Mouse (Mus musculus) forebrain, postnatal 0 days (tissue): ENCODE results near the gene Bglap. TPM values are rescaled to one million over a fixed set of nuclear protein-coding genes. Genes with fewer than 3 reads are reported as not detected.
A peak's percentile ranks its signal among the peaks of the same experiment; 100 is the strongest.

Source experiments
- ATAC-seq: fragments of 200-750 bp; cut with Nextera tagmentation; 2 replicates; pipeline ENCODE4 v1.8.0; 2017; ENCODE audit warnings: mild to moderate bottlenecking, moderate library complexity
- DNase-seq: peaks from one replicate; pipeline ENCODE4 v3.0.0-alpha.2; 2015
- H3K27ac ChIP-seq: fragments of 300-500 bp; sonication (generic); 2 replicates; pipeline ENCODE4 v1.5.1; 2014; ENCODE audit warnings: low read depth, mild to moderate bottlenecking, antibody characterized with exemption, low read length, moderate library complexity, mixed read lengths
- H3K27me3 ChIP-seq: fragments of 300-500 bp; sonication (generic); 2 replicates; pipeline ENCODE4 v1.6.1; 2014; ENCODE audit warnings: mild to moderate bottlenecking, low read length, mixed read lengths; ENCODE audit not compliant: insufficient read depth
- H3K36me3 ChIP-seq: fragments of 300-500 bp; sonication (generic); 2 replicates; pipeline ENCODE4 v1.6.1; 2014; ENCODE audit warnings: mild to moderate bottlenecking, moderate library complexity; ENCODE audit not compliant: insufficient read depth
- H3K4me1 ChIP-seq: fragments of 300-500 bp; sonication (generic); 2 replicates; pipeline ENCODE4 v1.6.1; 2014; ENCODE audit warnings: antibody characterized with exemption; ENCODE audit not compliant: insufficient read depth
- H3K4me2 ChIP-seq: fragments of 300-500 bp; sonication (generic); 2 replicates; pipeline ENCODE4 v1.6.1; 2014; ENCODE audit warnings: low read depth, mild to moderate bottlenecking, moderate library complexity
- H3K4me3 ChIP-seq: fragments of 300-500 bp; sonication (generic); 2 replicates; pipeline ENCODE4 v1.5.1; 2014; ENCODE audit warnings: low read depth, low read length, mixed read lengths
- H3K9ac ChIP-seq: fragments of 300-500 bp; sonication (generic); 2 replicates; pipeline ENCODE4 v1.6.1; 2014; ENCODE audit warnings: mild to moderate bottlenecking
- H3K9me3 ChIP-seq: fragments of 300-500 bp; sonication (generic); 2 replicates; pipeline ENCODE4 v1.6.1; 2016; ENCODE audit warnings: low read length
- CTCF ChIP-seq: sonication (generic); IDR thresholded peaks from 2 replicates; pipeline ENCODE4 v1.5.1; 2016; ENCODE audit warnings: antibody characterized with exemption, control low read depth, low read depth
- WGBS: fragments of 180-500 bp; shearing (Covaris S2); extraction: QIAGEN DNeasy Blood & Tissue Kit; methylation state at CpG from one replicate; pipeline ENCODE4 v1.1.7; 2014; 5-methylcytosine and 5-hydroxymethylcytosine counted together
- polyA plus RNA-seq: library from polyadenylated mRNA; unstranded; fragments of >200 nt; fragmentation: Nextera tagmentation; extraction: Ambion mirVana; gene quantifications from 2 replicates; pipeline ENCODE4 v1.2.1, GENCODE M21; 2015
- total RNA-seq: library from RNA; depleted of rRNA; stranded (reverse); fragments of >200 nt; gene quantifications from 2 replicates; pipeline ENCODE4 v1.2.3, GENCODE M21; 2014

Bglap gene
- total and polyA plus RNA-seq, 2 experiments from 2014 or later = 0.76 TPM; not detected in 1

GRCm38 (mm10) chr3:88422020-88422720, 37.9 kb upstream of the Bglap start:
- no peak overlapping the region; the same call in 1 of the 2 replicates for H3K9ac ChIP-seq
- DNase-seq (no peak), ATAC-seq (no peak)
- H3K4me1 ChIP-seq = peaks cover 15% of the 10 kb centered on the region
- H3K4me2 ChIP-seq = no peak overlapping the region
- no peaks in the 10 kb centered on the region for H3K9me3 ChIP-seq
- H3K36me3 ChIP-seq = peaks cover 37% of the 10 kb centered on the region
- H3K27me3 ChIP-seq = no peaks in the 10 kb centered on the region
- no peak overlapping the region for H3K4me3 ChIP-seq
- H3K27ac ChIP-seq = no peak overlapping the region
- TF ChIP-seq CTCF = no peak
- WGBS = 31% methylated on average over 9 of the region's 9 CpGs

- DNase-seq = no peak
Observed at GRCm38 (mm10) chr3:88420771-88421170, 36.5 kb upstream of the Bglap start.

GRCm38 (mm10) chr3:88418016-88418415, 33.8 kb upstream of the Bglap start:
- ATAC-seq (no peak), DNase-seq (no peak)
- H3K27me3 ChIP-seq = no peaks in the 10 kb centered on the region
- no peak overlapping the region for H3K4me3 ChIP-seq
- no peak for TF ChIP-seq CTCF
- 87% methylated on average over 6 of the region's 6 CpGs for WGBS
- H3K4me2 ChIP-seq = no peak overlapping the region
- H3K27ac ChIP-seq = no peak overlapping the region
- H3K9me3 ChIP-seq = no peaks in the 10 kb centered on the region
- H3K4me1 ChIP-seq = peaks cover 6% of the 10 kb centered on the region; the same call in 1 of the 2 replicates
- H3K9ac ChIP-seq = no peak overlapping the region
- peaks cover 74% of the 10 kb centered on the region for H3K36me3 ChIP-seq

More at GRCm38 (mm10) chr3:88420771-88421170, 36.5 kb upstream of the Bglap start:
- peaks cover 15% of the 10 kb centered on the region for H3K4me1 ChIP-seq
- H3K4me3 ChIP-seq = no peak overlapping the region
- H3K9me3 ChIP-seq = no peaks in the 10 kb centered on the region
- no peak for ATAC-seq
- no peak overlapping the region for H3K27ac ChIP-seq
- peaks cover 50% of the 10 kb centered on the region for H3K36me3 ChIP-seq
- no peaks in the 10 kb centered on the region for H3K27me3 ChIP-seq
- no peak overlapping the region for H3K4me2 ChIP-seq
- WGBS = 94% methylated on average over 19 of the region's 19 CpGs
- H3K9ac ChIP-seq = no peak overlapping the region
- no peak for TF ChIP-seq CTCF

- Histone ChIP-seq H3K4me2 (no peak overlapping the region), H3K4me3 (no peak overlapping the region), H3K4me1 (peaks cover 1% of the 10 kb centered on the region; the same call in 1 of the 2 replicates), H3K27me3 (no peaks in the 10 kb centered on the region), H3K36me3 (peaks cover 85% of the 10 kb centered on the region), H3K9ac (no peak overlapping the region), H3K27ac (no peak overlapping the region), H3K9me3 (no peaks in the 10 kb centered on the region)
- ATAC-seq (no peak), DNase-seq (no peak)
- no peak for TF ChIP-seq CTCF
- WGBS = 86% methylated on average over 4 of the region's 4 CpGs
Observed at GRCm38 (mm10) chr3:88415668-88416067, 31.4 kb upstream of the Bglap start.

GRCm38 (mm10) chr3:88412636-88413035, 28.4 kb upstream of the Bglap start:
- Histone ChIP-seq H3K27me3 (no peaks in the 10 kb centered on the region), H3K4me3 (no peak overlapping the region), H3K36me3 (peaks cover 59% of the 10 kb centered on the region), H3K9ac (no peak overlapping the region), H3K9me3 (no peaks in the 10 kb centered on the region), H3K27ac (no peak overlapping the region), H3K4me2 (no peak overlapping the region), H3K4me1 (peaks cover 7% of the 10 kb centered on the region; the same call in 1 of the 2 replicates)
- ATAC-seq (no peak), DNase-seq (no peak)
- WGBS = 91% methylated on average over 11 of the region's 11 CpGs
- TF ChIP-seq CTCF = no peak

- no peak for ATAC-seq
- Histone ChIP-seq H3K9me3 (no peaks in the 10 kb centered on the region), H3K27me3 (no peaks in the 10 kb centered on the region), H3K36me3 (peaks cover 53% of the 10 kb centered on the region), H3K9ac (no peak overlapping the region), H3K27ac (no peak overlapping the region), H3K4me3 (no peak overlapping the region), H3K4me1 (peaks cover 7% of the 10 kb centered on the region; the same call in 1 of the 2 replicates), H3K4me2 (no peak overlapping the region)
- WGBS = 94% methylated on average over 4 of the region's 4 CpGs
- no peak for DNase-seq
- no peak for TF ChIP-seq CTCF
Observed at GRCm38 (mm10) chr3:88411681-88412080, 27.4 kb upstream of the Bglap start.

- WGBS = 23% methylated on average over 7 of the region's 7 CpGs
- H3K4me2 ChIP-seq = peak overlapping the region; percentile 63
- H3K4me1 ChIP-seq = peaks cover 7% of the 10 kb centered on the region; the same call in 1 of the 2 replicates
- no peak for ATAC-seq
- H3K4me3 ChIP-seq = peak overlapping the region; percentile 70
- H3K9me3 ChIP-seq = no peaks in the 10 kb centered on the region
- peaks cover 42% of the 10 kb centered on the region for H3K36me3 ChIP-seq
- peak overlapping the region; percentile 90; the same call in 1 of the 2 replicates for H3K27ac ChIP-seq
- H3K27me3 ChIP-seq = no peaks in the 10 kb centered on the region
- H3K9ac ChIP-seq = 0 out of 2 replicates have a peak overlapping the region, but pooled peaks have one; percentile 73
- no peak for TF ChIP-seq CTCF
- DNase-seq = no peak
Observed at GRCm38 (mm10) chr3:88410645-88411031, 26.4 kb upstream of the Bglap start.
